Mouse (Mus musculus): Measurements from ENCODE around the gene Defb43. TPM values are rescaled to one million over a fixed set of nuclear protein-coding genes. Genes with fewer than 3 reads are reported as not detected.

Gene Defb43
- total and polyA plus RNA-seq, 3 experiments = not detected

- no peaks in the 10 kb centered on the region for H3K79me2 ChIP-seq (replicated peaks; ENCODE audit: control insufficient read depth, insufficient read depth, low read length)
- H3K9ac ChIP-seq (ENCODE audit: low read depth, low read length) = no peak overlapping the region
- no peaks in the 10 kb centered on the region for H3K36me3 ChIP-seq (ENCODE audit: control insufficient read depth, insufficient read depth, low read length)
- DNase-seq = no peak
- no peaks in the 10 kb centered on the region; the same call in 1 of the 2 replicates for H3K27me3 ChIP-seq (ENCODE audit: control insufficient read depth, insufficient read depth, low read length)
- WGBS = 37% methylated on average over 4 of the region's 4 CpGs
- TF ChIP-seq EP300 (IDR thresholded peaks at IDR 0.05; ENCODE audit: insufficient read depth, low read depth, low read length) (no peak), POLR2A (IDR thresholded peaks at IDR 0.05; ENCODE audit: insufficient read depth, low read depth, low read length) (no peak), CTCF (IDR thresholded peaks at IDR 0.05) (no peak)
- H3K27ac ChIP-seq = no peak overlapping the region
- H3K4me1 ChIP-seq (ENCODE audit: control insufficient read depth, insufficient read depth, low read length) = no peaks in the 10 kb centered on the region
- intact Hi-C loops (cut with DNase I) = no loop called here
- H3K4me3 ChIP-seq = no peak overlapping the region
Measured at GRCm38 (mm10) chr14:63013082-63013481, 1.5 kb downstream of the Defb43 start.

- Histone ChIP-seq H3K27me3 (ENCODE audit: control insufficient read depth, insufficient read depth, low read length) (no peaks in the 10 kb centered on the region; the same call in 1 of the 2 replicates), H3K4me1 (ENCODE audit: control insufficient read depth, insufficient read depth, low read length) (no peaks in the 10 kb centered on the region), H3K79me2 (replicated peaks; ENCODE audit: control insufficient read depth, insufficient read depth, low read length) (no peaks in the 10 kb centered on the region), H3K36me3 (ENCODE audit: control insufficient read depth, insufficient read depth, low read length) (no peaks in the 10 kb centered on the region), H3K4me3 (no peak overlapping the region), H3K27ac (no peak overlapping the region), H3K9ac (ENCODE audit: low read depth, low read length) (no peak overlapping the region)
- 62% methylated on average over 4 of the region's 4 CpGs for WGBS
- no peak for DNase-seq
- intact Hi-C loops (cut with DNase I) = no loop called here
- TF ChIP-seq POLR2A (IDR thresholded peaks at IDR 0.05; ENCODE audit: insufficient read depth, low read depth, low read length) (no peak), CTCF (IDR thresholded peaks at IDR 0.05) (no peak), EP300 (IDR thresholded peaks at IDR 0.05; ENCODE audit: insufficient read depth, low read depth, low read length) (no peak)
Measured at GRCm38 (mm10) chr14:63014667-63015066, 3.1 kb downstream of the Defb43 start.

- Histone ChIP-seq H3K79me2 (replicated peaks; ENCODE audit: control insufficient read depth, insufficient read depth, low read length) (no peaks in the 10 kb centered on the region), H3K4me1 (ENCODE audit: control insufficient read depth, insufficient read depth, low read length) (no peaks in the 10 kb centered on the region), H3K9ac (ENCODE audit: low read depth, low read length) (no peak overlapping the region), H3K36me3 (ENCODE audit: control insufficient read depth, insufficient read depth, low read length) (no peaks in the 10 kb centered on the region), H3K27ac (no peak overlapping the region), H3K27me3 (ENCODE audit: control insufficient read depth, insufficient read depth, low read length) (no peaks in the 10 kb centered on the region; the same call in 1 of the 2 replicates), H3K4me3 (no peak overlapping the region)
- intact Hi-C loops (cut with DNase I) = no loop called here
- 49% methylated on average over 6 of the region's 6 CpGs for WGBS
- no peak for DNase-seq
- TF ChIP-seq POLR2A (IDR thresholded peaks at IDR 0.05; ENCODE audit: insufficient read depth, low read depth, low read length) (no peak), CTCF (IDR thresholded peaks at IDR 0.05) (no peak), EP300 (IDR thresholded peaks at IDR 0.05; ENCODE audit: insufficient read depth, low read depth, low read length) (no peak)
Measured at GRCm38 (mm10) chr14:63020524-63021156, 9.1 kb downstream of the Defb43 start.

GRCm38 (mm10) chr14:63046691-63047090 lies 35.1 kb downstream of the Defb43 start, which contains the start of gene Defb42:
Gene Defb42 (plus strand): TSS chr14:63046991.
- no peak within 1 kb of the TSS for H3K27ac ChIP-seq
- no peaks in the 10 kb centered on the region for H3K36me3 ChIP-seq (ENCODE audit: control insufficient read depth, insufficient read depth, low read length)
- no peaks in the 10 kb centered on the region for H3K79me2 ChIP-seq (replicated peaks; ENCODE audit: control insufficient read depth, insufficient read depth, low read length)
- H3K4me3 ChIP-seq = no peak within 1 kb of the TSS
- H3K9ac ChIP-seq (ENCODE audit: low read depth, low read length) = no peak within 1 kb of the TSS
- no peaks in the 10 kb centered on the region for H3K4me1 ChIP-seq (ENCODE audit: control insufficient read depth, insufficient read depth, low read length)
- intact Hi-C loops (cut with DNase I) = no loop called here
- TF ChIP-seq POLR2A (IDR thresholded peaks at IDR 0.05; ENCODE audit: insufficient read depth, low read depth, low read length) (no peak), CTCF (IDR thresholded peaks at IDR 0.05) (no peak), EP300 (IDR thresholded peaks at IDR 0.05; ENCODE audit: insufficient read depth, low read depth, low read length) (no peak)
- H3K27me3 ChIP-seq (ENCODE audit: control insufficient read depth, insufficient read depth, low read length) = no peaks in the 10 kb centered on the region
- DNase-seq = no peak
- 72% methylated on average over 3 of the region's 3 CpGs for WGBS

GRCm38 (mm10) chr14:63049910-63050370 lies 38.4 kb downstream of the Defb43 start, which contains the start of gene Defb30:
Gene Defb30 (minus strand): TSS chr14:63049960.
- H3K27ac ChIP-seq = no peak within 1 kb of the TSS
- H3K27me3 ChIP-seq (ENCODE audit: control insufficient read depth, insufficient read depth, low read length) = no peaks in the 10 kb centered on the region
- intact Hi-C loops (cut with DNase I) = loop anchor here (5.0 kb wide), 1 partner anchor 422 kb away; no protein-coding TSS in a partner anchor
- peaks cover 3% of the 10 kb centered on the region; the same call in 1 of the 2 replicates for H3K4me1 ChIP-seq (ENCODE audit: control insufficient read depth, insufficient read depth, low read length)
- H3K36me3 ChIP-seq (ENCODE audit: control insufficient read depth, insufficient read depth, low read length) = no peaks in the 10 kb centered on the region
- H3K4me3 ChIP-seq = no peak within 1 kb of the TSS
- WGBS = 80% methylated on average over 11 of the region's 14 CpGs
- TF ChIP-seq EP300 (IDR thresholded peaks at IDR 0.05; ENCODE audit: insufficient read depth, low read depth, low read length) (no peak), CTCF (IDR thresholded peaks at IDR 0.05) (no peak), POLR2A (IDR thresholded peaks at IDR 0.05; ENCODE audit: insufficient read depth, low read depth, low read length) (no peak)
- DNase-seq = no peak
- H3K9ac ChIP-seq (ENCODE audit: low read depth, low read length) = no peak within 1 kb of the TSS
- H3K79me2 ChIP-seq (replicated peaks; ENCODE audit: control insufficient read depth, insufficient read depth, low read length) = no peaks in the 10 kb centered on the region

- Histone ChIP-seq H3K27ac (no peak overlapping the region), H3K9ac (ENCODE audit: low read depth, low read length) (no peak overlapping the region), H3K4me3 (no peak overlapping the region), H3K27me3 (ENCODE audit: control insufficient read depth, insufficient read depth, low read length) (no peaks in the 10 kb centered on the region), H3K4me1 (ENCODE audit: control insufficient read depth, insufficient read depth, low read length) (peaks cover 4% of the 10 kb centered on the region; the same call in 1 of the 2 replicates), H3K79me2 (replicated peaks; ENCODE audit: control insufficient read depth, insufficient read depth, low read length) (no peaks in the 10 kb centered on the region), H3K36me3 (ENCODE audit: control insufficient read depth, insufficient read depth, low read length) (no peaks in the 10 kb centered on the region)
- intact Hi-C loops (cut with DNase I) = loop anchor here (5.0 kb wide), 1 partner anchor 422 kb away; no protein-coding TSS in a partner anchor
- TF ChIP-seq CTCF (IDR thresholded peaks at IDR 0.05) (peak; percentile 90), POLR2A (IDR thresholded peaks at IDR 0.05; ENCODE audit: insufficient read depth, low read depth, low read length) (no peak)
- WGBS = 36% methylated on average over 5 of the region's 5 CpGs
- DNase-seq = peak; percentile 59 to 77
Measured at GRCm38 (mm10) chr14:63050769-63051168, 39.2 kb downstream of the Defb43 start.
